Mouse (Mus musculus): ENCODE data around the gene Nupr1l. TPM values are rescaled to one million over a fixed set of nuclear protein-coding genes. Genes with fewer than 3 reads are reported as not detected.
"Not testable (repeated sequence)": the region's sequence is repeated elsewhere in the genome, so short reads cannot be mapped to it uniquely, and the experiment has no call there.

Gene Nupr1l
- polyA plus RNA-seq (2012; rRNA removed): 1.4 and 1.9 TPM in 2 replicates

GRCm38 (mm10) chr5:129908242-129908965 is at the start of gene Nupr1l:
Gene Nupr1l, plus strand, starts transcription at chr5:129908540.
- peak; percentile 71 for DNase-seq (ENCODE audit: low read depth, low spot score)
- WGBS: under 1% methylated on average over 63 of the region's 63 CpGs

- WGBS: 95% methylated on average over 6 of the region's 6 CpGs
- no peak for DNase-seq (ENCODE audit: low read depth, low spot score)
Measured at GRCm38 (mm10) chr5:129862325-129862724, 46.0 kb upstream of the Nupr1l start.

DNA sequence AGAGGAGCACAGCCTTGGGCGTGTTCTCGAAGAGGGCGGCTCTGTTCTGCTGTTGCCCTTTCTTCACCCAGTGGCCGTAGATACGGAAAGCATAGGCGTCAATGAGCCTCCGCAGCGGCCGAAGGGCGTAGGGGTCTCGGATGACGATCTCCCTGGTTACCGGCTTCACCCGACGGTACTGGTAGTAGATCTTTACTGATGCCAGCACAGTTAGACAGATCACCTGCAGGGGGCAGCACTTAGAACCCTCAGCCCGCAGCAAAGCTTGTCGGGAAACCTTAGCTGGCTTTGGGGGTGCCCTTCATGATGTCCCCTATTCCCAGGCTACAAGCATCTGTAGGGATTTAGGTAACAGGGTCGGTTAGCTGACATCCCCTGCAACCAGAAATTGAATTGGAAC is 43.9 kb upstream of the Nupr1l start:
- DNase-seq (ENCODE audit: low read depth, low spot score): no peak
- WGBS: 19% methylated on average over 18 of the region's 18 CpGs

- DNase-seq (ENCODE audit: low read depth, low spot score): no peak
- WGBS: 65% methylated on average over 12 of the region's 12 CpGs
Measured at GRCm38 (mm10) chr5:129865841-129866240, 42.5 kb upstream of the Nupr1l start.

DNA sequence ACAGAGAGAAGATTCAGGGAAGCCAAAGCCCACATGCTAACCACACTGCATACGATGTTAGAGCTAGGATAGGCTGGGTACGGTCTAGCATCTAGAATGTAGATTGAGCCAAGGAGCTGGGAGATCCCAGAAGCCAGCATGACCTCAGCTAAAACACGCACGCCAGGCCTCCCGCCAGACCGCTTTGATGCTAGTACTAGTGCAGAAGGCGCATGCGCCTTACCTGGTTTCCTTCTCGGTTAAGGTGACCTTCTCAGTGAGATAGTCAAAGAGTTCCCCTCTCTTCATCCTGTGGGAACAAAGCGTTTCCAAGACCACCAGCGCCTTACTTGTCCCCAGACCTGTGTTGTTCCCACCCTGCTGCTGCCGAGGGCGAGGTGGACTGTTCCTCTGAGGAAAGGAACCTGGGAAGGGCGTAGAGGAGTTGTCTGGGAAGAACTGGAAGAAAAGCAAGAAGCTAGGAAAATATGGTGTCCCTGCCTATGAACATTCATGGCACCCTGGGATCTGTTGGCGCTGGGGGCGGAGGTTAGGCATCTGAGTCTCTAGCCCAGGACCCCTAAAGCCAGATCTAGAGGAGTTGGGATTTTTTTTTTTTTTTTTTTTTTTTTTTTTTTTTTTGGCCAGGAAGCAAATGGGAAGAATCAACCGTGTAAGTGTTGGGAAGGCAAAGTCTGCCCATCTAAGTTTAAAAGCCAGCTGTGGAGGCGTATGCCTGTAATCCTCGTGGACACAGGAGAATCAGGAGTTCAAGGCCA is 38.9 kb upstream of the Nupr1l start:
- 87% methylated on average over 19 of the region's 19 CpGs for WGBS
- DNase-seq (ENCODE audit: low read depth, low spot score): no peak

DNA sequence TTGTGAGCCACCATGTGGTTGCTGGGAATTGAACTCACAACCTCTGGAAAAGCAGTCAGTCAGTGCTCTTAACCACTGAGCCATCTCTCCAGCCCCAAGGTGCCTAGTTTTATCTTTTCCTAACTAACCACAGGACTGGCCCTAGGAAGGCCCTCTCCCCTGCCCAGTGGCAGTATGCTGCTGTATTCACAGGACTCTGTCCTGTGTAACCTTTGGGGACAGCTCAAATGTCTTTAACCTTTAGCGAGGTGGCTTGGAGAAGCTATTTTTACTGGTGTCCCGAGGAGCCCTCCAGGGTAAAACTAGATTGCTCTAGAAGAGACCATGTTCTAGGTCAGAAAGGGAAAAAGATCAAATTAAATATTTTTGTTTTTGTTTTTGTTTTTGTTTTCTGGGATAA is 37.1 kb upstream of the Nupr1l start:
- WGBS: 74% methylated on average over 2 of the region's 2 CpGs
- no peak for DNase-seq (ENCODE audit: low read depth, low spot score)

DNA sequence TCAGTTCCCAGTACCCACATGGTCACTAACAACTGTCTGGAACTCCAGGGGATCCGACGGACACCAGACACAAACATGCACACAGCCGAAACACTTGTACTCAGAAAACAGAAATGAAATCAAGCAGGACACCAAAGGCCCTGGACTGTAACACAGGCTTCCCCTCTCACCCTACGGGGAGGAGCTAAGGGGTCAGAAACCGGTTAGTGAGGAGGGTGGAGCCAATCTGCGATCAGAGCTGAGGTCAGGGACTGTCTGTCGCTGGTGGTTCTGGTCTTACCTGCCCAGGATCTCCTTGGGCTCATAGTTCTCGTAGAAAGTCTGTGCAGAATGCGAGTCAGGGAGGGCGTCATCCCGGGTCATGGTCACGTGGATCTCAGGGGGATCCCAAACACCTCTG is 34.4 kb upstream of the Nupr1l start:
- 77% methylated on average over 12 of the region's 12 CpGs for WGBS
- DNase-seq (ENCODE audit: low read depth, low spot score): no peak

GRCm38 (mm10) chr5:129875098-129875497 is 33.2 kb upstream of the Nupr1l start:
- DNase-seq (ENCODE audit: low read depth, low spot score): no peak
- WGBS: 74% methylated on average over 11 of the region's 11 CpGs

DNA sequence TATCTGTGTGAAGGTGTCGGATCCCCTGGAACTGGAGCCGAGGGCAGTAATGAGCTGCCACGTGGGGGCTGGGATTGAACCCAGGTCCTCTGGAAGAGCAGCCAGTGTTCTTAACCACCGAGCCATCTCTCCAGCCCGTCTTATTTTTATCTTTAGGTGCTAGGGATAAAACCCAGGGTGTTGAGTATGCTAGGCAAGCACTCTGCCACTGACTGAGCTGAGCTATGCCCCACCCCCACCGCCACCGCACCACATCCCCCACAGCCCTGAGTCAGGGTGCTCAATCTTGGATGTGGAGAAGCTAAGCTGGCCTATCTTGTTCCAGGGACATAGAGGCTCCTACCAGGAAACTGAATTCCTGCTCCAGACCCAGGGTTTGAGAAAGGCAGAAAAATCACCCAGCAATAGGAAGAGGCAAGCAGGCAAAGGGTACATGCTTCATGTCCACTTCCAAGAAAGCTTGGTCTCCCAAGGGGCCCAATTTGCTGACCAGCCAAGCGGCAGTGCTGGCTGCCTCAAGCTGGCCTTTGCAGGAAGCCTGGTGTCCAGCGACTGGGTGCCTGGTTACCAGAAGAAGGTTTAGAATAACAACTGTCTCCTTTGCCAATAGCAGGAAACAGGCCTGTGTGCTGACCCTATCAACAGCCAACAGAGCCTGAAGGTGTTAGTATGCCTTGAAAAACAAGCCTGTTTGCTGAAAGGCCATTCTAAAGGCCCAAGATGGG is 30.4 kb upstream of the Nupr1l start:
- 78% methylated on average over 9 of the region's 9 CpGs for WGBS
- DNase-seq (ENCODE audit: low read depth, low spot score): no peak

DNA sequence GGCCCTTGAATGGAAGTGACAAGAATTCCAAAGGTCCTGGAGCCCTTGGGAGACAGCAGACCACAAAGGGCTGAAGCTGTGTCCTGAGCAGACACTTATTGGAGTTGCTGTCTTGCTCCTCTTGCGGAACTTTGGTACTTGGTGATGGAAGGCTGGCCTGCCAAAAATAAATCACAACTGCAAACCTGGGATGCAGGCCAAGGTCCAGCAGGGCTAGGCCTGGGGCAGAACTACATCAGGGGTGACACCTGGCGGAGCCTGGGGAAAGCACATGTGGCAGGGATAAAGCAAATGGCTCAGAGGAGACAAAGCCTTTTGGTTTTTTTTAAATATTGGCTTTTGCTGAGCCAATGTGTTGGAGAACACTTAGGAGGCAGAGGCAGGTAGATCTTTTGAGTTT is 29.4 kb upstream of the Nupr1l start:
- no peak for DNase-seq (ENCODE audit: low read depth, low spot score)
- WGBS: 37% methylated on average over 2 of the region's 2 CpGs

GRCm38 (mm10) chr5:129879888-129880287 is 28.5 kb upstream of the Nupr1l start:
- 62% methylated on average over 3 of the region's 3 CpGs for WGBS
- no peak for DNase-seq (ENCODE audit: low read depth, low spot score)

GRCm38 (mm10) chr5:129886271-129886670 is 22.1 kb upstream of the Nupr1l start:
- 13% methylated on average over 10 of the region's 10 CpGs for WGBS
- DNase-seq (ENCODE audit: low read depth, low spot score): peak; percentile 16

DNA sequence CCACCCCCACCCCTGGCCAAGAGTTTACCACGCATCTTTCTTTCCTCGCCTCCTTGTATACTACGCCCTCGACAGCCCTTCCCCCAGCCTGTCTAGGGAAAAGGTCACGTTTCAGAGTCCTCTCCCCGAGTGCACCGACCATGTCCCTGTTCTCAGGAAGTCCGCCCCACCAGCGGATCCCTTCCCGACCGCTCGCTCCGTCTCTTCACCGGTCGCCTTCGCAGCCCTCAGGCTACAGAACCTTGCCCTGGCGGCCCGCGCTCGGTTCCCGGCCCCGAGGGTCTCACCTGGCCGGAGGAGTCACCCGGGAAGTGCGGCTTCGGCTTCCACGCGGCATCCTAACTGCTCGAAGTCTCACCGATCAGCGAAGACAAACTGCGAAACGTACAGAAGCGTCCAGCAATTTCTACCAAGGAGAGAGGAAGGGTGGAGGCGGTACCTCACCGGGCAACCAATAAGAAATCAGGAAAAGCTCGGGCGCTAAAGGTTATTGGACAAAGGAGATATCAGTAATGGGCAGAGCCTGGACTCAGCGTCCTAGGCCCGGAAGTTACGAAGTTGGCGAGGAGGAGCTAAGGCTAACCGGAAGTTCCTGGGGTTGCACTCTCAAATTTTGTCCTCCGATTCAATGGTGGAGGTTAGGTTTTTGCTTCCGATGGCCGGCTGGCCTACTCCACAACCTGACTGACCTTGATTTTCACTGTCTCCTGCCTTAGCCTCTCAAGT is 21.3 kb upstream of the Nupr1l start, which contains the start of gene Chchd2:
Gene Chchd2 (minus strand): TSS at position 560 of the 726 bp plus-strand sequence.
- under 1% methylated on average over 46 of the region's 46 CpGs for WGBS
- peak; percentile 98 for DNase-seq (ENCODE audit: low read depth, low spot score)

DNA sequence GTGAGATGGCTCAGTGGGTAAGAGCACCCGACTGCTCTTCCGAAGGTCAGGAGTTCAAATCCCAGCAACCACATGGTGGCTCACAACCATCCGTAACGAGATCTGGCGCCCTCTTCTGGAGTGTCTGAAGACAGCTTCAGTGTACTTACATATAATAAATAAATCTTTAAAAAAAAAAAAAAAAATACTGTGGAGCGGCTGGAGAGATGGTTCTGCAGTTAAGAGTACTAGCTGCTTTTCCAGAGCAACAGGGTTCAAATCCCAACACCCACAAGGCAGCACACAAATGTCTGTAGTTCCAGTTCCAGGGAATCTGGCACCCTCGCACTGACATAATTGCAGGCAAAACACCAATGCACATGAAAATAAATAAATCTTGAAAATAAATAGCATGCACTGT is 17.9 kb upstream of the Nupr1l start:
- DNase-seq (ENCODE audit: low read depth, low spot score): not testable (repeated sequence)
- WGBS: 59% methylated on average over 7 of the region's 7 CpGs

DNA sequence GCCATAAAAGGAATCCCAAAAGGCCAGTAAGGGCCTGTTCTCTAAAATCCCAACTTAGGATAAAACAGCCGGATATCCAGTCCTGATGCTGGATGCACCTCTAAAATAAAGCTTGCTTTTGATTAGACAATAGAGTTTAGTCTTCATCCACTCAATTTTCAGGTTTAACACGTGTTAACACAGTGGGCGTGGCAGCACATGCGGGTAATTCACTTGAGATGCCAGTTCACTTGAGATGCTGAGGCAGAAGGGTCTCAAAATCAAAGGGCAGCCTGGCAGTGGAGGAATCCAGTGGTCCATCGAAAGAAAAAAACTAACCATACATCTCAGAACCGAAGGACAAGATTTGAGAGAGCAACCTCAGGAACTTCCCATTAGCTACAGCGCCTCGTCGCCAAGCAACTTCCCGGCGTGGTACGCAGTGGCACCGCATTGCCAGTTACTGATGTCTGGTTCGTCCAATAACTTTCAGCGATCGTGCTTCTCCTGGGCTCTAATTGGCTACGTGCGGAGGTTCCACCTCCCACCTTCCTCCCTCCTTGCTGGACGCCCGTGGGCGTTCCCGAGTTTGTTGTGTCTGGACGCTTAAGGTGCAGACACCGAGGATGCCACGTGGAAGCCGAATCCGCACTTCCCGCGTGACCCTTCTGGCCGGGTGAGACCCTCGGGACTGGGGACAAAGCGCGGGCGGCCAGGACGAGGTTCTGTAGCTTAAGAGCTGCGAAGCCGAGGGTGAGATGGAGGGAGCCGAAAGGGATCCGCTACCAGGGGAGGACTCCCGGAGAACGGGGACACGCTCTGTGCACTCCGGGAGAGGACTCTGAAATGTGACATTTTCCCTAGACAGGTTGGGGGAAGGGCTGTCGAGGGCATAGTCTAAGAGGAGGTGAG is 12.9 kb upstream of the Nupr1l start, which contains the start of gene Zbed5:
Gene Zbed5 (plus strand): TSS at position 526 of the 891 bp plus-strand sequence.
- 2% methylated on average over 44 of the region's 44 CpGs for WGBS
- peak; percentile 90 for DNase-seq (ENCODE audit: low read depth, low spot score)

GRCm38 (mm10) chr5:129898449-129898848 is 9.9 kb upstream of the Nupr1l start, which contains the start of gene Phkg1:
Gene Phkg1, minus strand, starts transcription at chr5:129898549.
- DNase-seq (ENCODE audit: low read depth, low spot score): no peak
- 93% methylated on average over 1 of the region's 1 CpGs for WGBS

DNA sequence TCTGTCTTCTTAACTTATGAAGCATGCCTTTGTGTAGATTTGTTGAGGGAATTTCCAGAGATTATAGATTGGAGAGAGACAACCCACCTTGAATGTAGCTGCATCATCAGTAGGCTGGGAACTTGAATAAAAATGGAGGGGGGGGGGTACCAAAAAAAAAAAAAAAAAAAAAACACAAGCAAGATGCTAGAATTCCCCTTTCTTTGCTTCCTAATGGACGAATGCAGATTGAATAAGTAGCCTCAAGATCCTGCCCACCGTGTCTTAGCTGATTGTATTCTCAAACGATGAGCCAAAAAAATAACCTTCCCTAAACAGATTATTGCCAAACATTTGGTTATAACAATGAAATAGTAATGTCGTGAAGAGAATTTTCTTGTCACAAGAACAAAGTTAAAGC is 565 bp upstream of the Nupr1l start:
- 19% methylated on average over 4 of the region's 4 CpGs for WGBS
- no peak for DNase-seq (ENCODE audit: low read depth, low spot score)

GRCm38 (mm10) chr5:129909147-129909546 is 807 bp downstream of the Nupr1l start:
- 67% methylated on average over 9 of the region's 9 CpGs for WGBS
- no peak for DNase-seq (ENCODE audit: low read depth, low spot score)

DNA sequence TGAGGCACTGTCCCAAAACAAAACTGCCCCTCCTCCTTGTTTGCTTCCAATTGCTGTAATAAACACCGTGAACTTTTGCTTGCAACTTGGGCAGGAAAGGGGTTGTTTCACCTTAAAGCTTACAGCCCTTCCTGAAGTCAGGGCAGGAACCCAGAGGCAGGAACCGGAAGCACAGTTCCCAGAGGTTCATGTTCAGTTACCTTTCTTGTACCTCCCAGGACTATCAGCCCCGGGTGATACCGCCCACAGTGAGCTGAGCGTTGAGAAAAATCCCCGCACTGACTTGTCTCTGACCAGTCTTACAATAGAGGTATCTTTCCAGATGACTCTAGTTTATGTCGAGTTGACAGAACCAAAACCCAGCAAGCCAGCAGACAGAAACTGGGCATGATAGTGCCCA is 1.3 kb downstream of the Nupr1l start:
- WGBS: 78% methylated on average over 7 of the region's 7 CpGs
- DNase-seq (ENCODE audit: low read depth, low spot score): no peak
